Mouse (Mus musculus) cerebellum, adult 2 months (tissue): ENCODE results near the gene Pgc.

ENCODE experiments used
- CTCF ChIP-seq: fragments of 200-500 bp; IDR thresholded peaks from 2 replicates; pipeline ENCODE4 v1.5.1; 2011; ENCODE audit warnings: low read depth, mild to moderate bottlenecking, control low read depth, low read length, moderate library complexity, borderline replicate concordance; ENCODE audit not compliant: insufficient read depth
- POLR2A ChIP-seq: fragments of 200-500 bp; IDR thresholded peaks from 2 replicates; pipeline ENCODE4 v1.6.1; 2011; ENCODE audit warnings: low read length, control low read depth, borderline replicate concordance; ENCODE audit not compliant: insufficient read depth

- TF ChIP-seq POLR2A (no peak), CTCF (no peak)
Measured at GRCm38 (mm10) chr17:47744746-47745368, 18.2 kb downstream of the Pgc start.
